Mouse (Mus musculus): ENCODE measurements around the gene Foxp1. TPM values are rescaled to one million over a fixed set of nuclear protein-coding genes. Genes with fewer than 3 reads are reported as not detected.

Gene Foxp1
- total RNA-seq, 2 experiments from 2014 or later = 12.3 to 26.5 TPM

- no peak for ATAC-seq (replicated peaks; ENCODE audit: low FRiP score, poor library complexity, severe bottlenecking)
Observed at GRCm38 (mm10) chr6:99131815-99132214, 390.7 kb downstream of the Foxp1 start.

GRCm38 (mm10) chr6:99130758-99131410 is 391.6 kb downstream of the Foxp1 start:
- no peak for ATAC-seq (replicated peaks; ENCODE audit: low FRiP score, poor library complexity, severe bottlenecking)

GRCm38 (mm10) chr6:99126717-99127116 is 395.8 kb downstream of the Foxp1 start:
- no peak for ATAC-seq (replicated peaks; ENCODE audit: low FRiP score, poor library complexity, severe bottlenecking)

- ATAC-seq (replicated peaks; ENCODE audit: low FRiP score, poor library complexity, severe bottlenecking) = no peak
Observed at GRCm38 (mm10) chr6:99120776-99121766, 401.4 kb downstream of the Foxp1 start.

- no peak for ATAC-seq (replicated peaks; ENCODE audit: low FRiP score, poor library complexity, severe bottlenecking)
Observed at GRCm38 (mm10) chr6:99118534-99118933, 404.0 kb downstream of the Foxp1 start.

GRCm38 (mm10) chr6:99117411-99117810 is 405.1 kb downstream of the Foxp1 start:
- no peak for ATAC-seq (replicated peaks; ENCODE audit: low FRiP score, poor library complexity, severe bottlenecking)

GRCm38 (mm10) chr6:99111856-99112255 is 410.7 kb downstream of the Foxp1 start:
- no peak for ATAC-seq (replicated peaks; ENCODE audit: low FRiP score, poor library complexity, severe bottlenecking)

- ATAC-seq (replicated peaks; ENCODE audit: low FRiP score, poor library complexity, severe bottlenecking) = no peak
Observed at GRCm38 (mm10) chr6:99108417-99108816, 414.1 kb downstream of the Foxp1 start.

- no peak for ATAC-seq (replicated peaks; ENCODE audit: low FRiP score, poor library complexity, severe bottlenecking)
Observed at GRCm38 (mm10) chr6:99107674-99108073, 414.8 kb downstream of the Foxp1 start.

- ATAC-seq (replicated peaks; ENCODE audit: low FRiP score, poor library complexity, severe bottlenecking) = no peak
Observed at GRCm38 (mm10) chr6:99107081-99107482, 415.4 kb downstream of the Foxp1 start.

GRCm38 (mm10) chr6:99105979-99106378 is 416.5 kb downstream of the Foxp1 start:
- ATAC-seq (replicated peaks; ENCODE audit: low FRiP score, poor library complexity, severe bottlenecking) = no peak

- no peak for ATAC-seq (replicated peaks; ENCODE audit: low FRiP score, poor library complexity, severe bottlenecking)
Observed at GRCm38 (mm10) chr6:99104446-99104845, 418.1 kb downstream of the Foxp1 start.

- no peak for ATAC-seq (replicated peaks; ENCODE audit: low FRiP score, poor library complexity, severe bottlenecking)
Observed at GRCm38 (mm10) chr6:99103911-99104310, 418.6 kb downstream of the Foxp1 start.

- no peak for ATAC-seq (replicated peaks; ENCODE audit: low FRiP score, poor library complexity, severe bottlenecking)
Observed at GRCm38 (mm10) chr6:99101489-99101908, 421.0 kb downstream of the Foxp1 start.

- ATAC-seq (replicated peaks; ENCODE audit: low FRiP score, poor library complexity, severe bottlenecking) = no peak
Observed at GRCm38 (mm10) chr6:99100331-99100730, 422.2 kb downstream of the Foxp1 start.

GRCm38 (mm10) chr6:99099781-99100180 is 422.7 kb downstream of the Foxp1 start:
- no peak for ATAC-seq (replicated peaks; ENCODE audit: low FRiP score, poor library complexity, severe bottlenecking)

GRCm38 (mm10) chr6:99097191-99097590 is 425.3 kb downstream of the Foxp1 start:
- no peak for ATAC-seq (replicated peaks; ENCODE audit: low FRiP score, poor library complexity, severe bottlenecking)

GRCm38 (mm10) chr6:99096776-99097166 is 425.8 kb downstream of the Foxp1 start:
- ATAC-seq (replicated peaks; ENCODE audit: low FRiP score, poor library complexity, severe bottlenecking) = no peak

GRCm38 (mm10) chr6:99096105-99096775 is 426.3 kb downstream of the Foxp1 start:
- no peak for ATAC-seq (replicated peaks; ENCODE audit: low FRiP score, poor library complexity, severe bottlenecking)

All from erythroblast, adult 5-6 weeks (primary cell).